Mouse (Mus musculus): ENCODE measurements at regions not wholly inside any gene's neighbourhood (a gene's known extent, or its start where the extent isn't known, plus 50 kb on each side); places are given as distances from the start of the nearest gene placed in this dataset.

DNA sequence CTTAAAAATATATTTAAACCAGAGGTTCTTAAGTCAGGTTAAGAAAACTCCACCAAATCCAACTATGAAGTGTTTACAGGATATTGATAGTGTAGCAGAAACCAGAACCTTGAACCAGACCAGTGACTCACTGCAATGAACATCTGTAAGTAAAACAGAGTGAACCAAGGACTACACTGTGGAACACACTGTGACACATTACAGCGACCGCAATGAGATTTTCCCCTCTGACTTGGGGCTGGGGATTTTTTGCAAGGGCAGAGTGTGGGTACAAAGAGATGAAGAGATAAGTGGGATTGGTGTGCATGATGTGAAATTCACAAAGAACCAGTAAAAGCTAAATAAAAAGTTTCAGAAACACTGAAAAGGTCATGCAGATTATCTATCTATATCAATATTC, 73.0 kb upstream of the Nrn1 start:
- ATAC-seq (replicated peaks; ENCODE audit: low read depth, poor library complexity, severe bottlenecking), result no peak

DNA sequence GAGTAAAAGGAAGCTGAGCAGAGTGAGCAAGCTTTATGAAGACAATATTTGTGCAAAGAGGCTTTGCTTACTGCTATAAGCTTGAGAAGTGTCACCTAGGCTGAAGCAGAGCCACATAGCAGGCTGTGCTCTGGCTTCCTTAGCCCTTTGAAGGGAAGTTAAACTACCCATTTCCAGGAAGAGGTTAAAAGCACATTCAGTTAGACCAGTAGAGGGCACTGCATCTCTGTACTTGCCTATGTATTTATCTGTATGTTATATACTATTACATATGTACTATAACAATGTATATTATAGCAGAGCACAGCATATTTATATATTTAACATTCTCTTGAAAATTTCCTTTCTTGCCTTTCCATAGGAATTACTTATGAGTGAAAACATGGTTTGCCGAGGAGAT, 54.4 kb upstream of the Nrn1 start:
- ATAC-seq (replicated peaks; ENCODE audit: low read depth, poor library complexity, severe bottlenecking), result 0 out of 2 replicates have a peak, but pooled peaks have one; percentile 42
